Mouse (Mus musculus): ENCODE measurements around the gene Duox2. TPM values are rescaled to one million over a fixed set of nuclear protein-coding genes. Genes with fewer than 3 reads are reported as not detected.

Gene Duox2
- polyA plus RNA-seq, 1 experiment from 2014 or later, result not detected

DNA sequence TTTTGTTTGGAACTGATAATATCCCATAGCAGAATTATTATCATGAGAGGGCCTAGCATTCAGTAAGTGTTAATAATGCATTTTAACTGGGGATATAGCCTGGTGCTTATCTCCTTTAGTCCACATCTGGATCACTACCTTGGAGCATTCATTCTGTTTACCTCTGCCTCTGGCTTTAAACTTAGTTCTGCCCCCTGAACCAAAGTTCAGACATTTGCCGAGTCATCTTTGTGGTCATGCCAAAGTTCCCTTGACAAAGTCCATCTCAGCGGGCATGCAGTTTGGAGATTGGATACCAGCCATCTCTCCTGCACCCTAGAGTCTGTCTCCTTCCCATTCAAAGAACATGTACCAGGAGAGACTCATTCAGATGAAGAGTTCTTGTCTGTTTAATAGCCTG, 62.8 kb downstream of the Duox2 start:
- peak overlapping the region; percentile 68 for H3K4me2 ChIP-seq (ENCODE audit: low read depth, low read length)
- H3K27me3 ChIP-seq (ENCODE audit: control insufficient read depth, insufficient read depth, low read length), result no peaks in the 10 kb centered on the region
- no peak overlapping the region for H3K9ac ChIP-seq (replicated peaks; ENCODE audit: low read depth, low read length)
- H3K4me1 ChIP-seq (ENCODE audit: control insufficient read depth, insufficient read depth, low read length), result no peaks in the 10 kb centered on the region
- 89% methylated on average over 2 of the region's 2 CpGs for WGBS
- H3K27ac ChIP-seq (ENCODE audit: low read depth, low read length), result no peak overlapping the region
- H3K4me3 ChIP-seq (ENCODE audit: low read depth, low read length), result peak overlapping the region; percentile 38; the same call in 1 of the 2 replicates
- H3K36me3 ChIP-seq (ENCODE audit: control insufficient read depth, insufficient read depth, low read length), result no peaks in the 10 kb centered on the region
- ATAC-seq (ENCODE audit: low read depth), result no peak
- no peaks in the 10 kb centered on the region for H3K9me3 ChIP-seq (ENCODE audit: control insufficient read depth, low read length)

GRCm38 (mm10) chr2:122234611-122235288, 63.5 kb downstream of the Duox2 start, which contains the start of gene Sord:
Gene Sord (plus strand): TSS chr2:122234749.
- under 1% methylated on average over 35 of the region's 35 CpGs for WGBS
- Histone ChIP-seq H3K27me3 (ENCODE audit: control insufficient read depth, insufficient read depth, low read length) (no peaks in the 10 kb centered on the region), H3K4me2 (ENCODE audit: low read depth, low read length) (peak within 1 kb of the TSS; percentile 68), H3K27ac (ENCODE audit: low read depth, low read length) (peak within 1 kb of the TSS; percentile 65), H3K9ac (replicated peaks; ENCODE audit: low read depth, low read length) (peak within 1 kb of the TSS; percentile 53), H3K4me3 (ENCODE audit: low read depth, low read length) (peak within 1 kb of the TSS; percentile 38), H3K36me3 (ENCODE audit: control insufficient read depth, insufficient read depth, low read length) (no peaks in the 10 kb centered on the region), H3K9me3 (ENCODE audit: control insufficient read depth, low read length) (no peaks in the 10 kb centered on the region), H3K4me1 (ENCODE audit: control insufficient read depth, insufficient read depth, low read length) (no peaks in the 10 kb centered on the region)
- peak; percentile 96 for ATAC-seq (ENCODE audit: low read depth)

DNA sequence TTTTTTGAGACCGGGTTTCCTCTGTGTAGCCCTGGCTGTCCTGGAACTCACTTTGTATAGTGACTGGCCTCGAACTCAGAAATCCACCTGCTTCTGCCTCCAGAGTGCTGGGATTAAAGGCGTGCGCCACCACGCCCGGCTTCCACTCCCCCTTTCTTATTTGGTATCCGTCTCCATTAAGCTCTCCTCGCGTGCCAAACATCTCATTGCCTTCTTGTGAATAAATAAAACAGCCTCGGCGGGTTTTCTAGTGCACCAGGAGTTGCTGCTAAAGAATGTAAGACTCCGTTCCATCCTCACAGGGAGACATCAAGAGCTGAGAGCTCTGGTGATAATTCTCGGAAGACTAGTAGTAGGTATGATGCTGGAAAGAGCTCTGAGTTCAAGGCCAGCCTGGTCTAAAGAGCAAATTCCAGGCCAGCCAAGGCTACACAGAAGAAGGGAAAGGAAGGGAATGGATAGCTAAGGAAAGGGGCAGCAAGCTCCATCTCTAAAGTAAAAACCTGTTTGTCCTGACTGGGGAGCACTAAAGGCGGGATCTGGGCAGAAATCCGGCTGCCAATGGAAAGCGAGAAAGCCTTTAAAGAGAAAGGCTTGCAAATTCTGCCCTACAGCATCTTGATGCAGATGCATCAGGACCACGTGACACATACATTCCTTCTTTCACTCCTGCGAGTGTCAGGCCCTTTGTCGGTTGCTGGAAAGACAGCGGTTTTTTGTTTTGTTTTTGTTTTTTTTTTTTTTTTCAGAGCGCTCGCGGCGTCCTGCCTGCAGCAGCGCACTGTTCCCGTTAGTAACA, 64.3 kb downstream of the Duox2 start:
- H3K4me2 ChIP-seq (ENCODE audit: low read depth, low read length), result peak overlapping the region; percentile 68
- 5% methylated on average over 26 of the region's 26 CpGs for WGBS
- peak overlapping the region; percentile 53 for H3K9ac ChIP-seq (replicated peaks; ENCODE audit: low read depth, low read length)
- no peaks in the 10 kb centered on the region for H3K9me3 ChIP-seq (ENCODE audit: control insufficient read depth, low read length)
- H3K27ac ChIP-seq (ENCODE audit: low read depth, low read length), result peak overlapping the region; percentile 65
- H3K36me3 ChIP-seq (ENCODE audit: control insufficient read depth, insufficient read depth, low read length), result no peaks in the 10 kb centered on the region
- H3K4me3 ChIP-seq (ENCODE audit: low read depth, low read length), result peak overlapping the region; percentile 38
- no peaks in the 10 kb centered on the region for H3K4me1 ChIP-seq (ENCODE audit: control insufficient read depth, insufficient read depth, low read length)
- no peaks in the 10 kb centered on the region for H3K27me3 ChIP-seq (ENCODE audit: control insufficient read depth, insufficient read depth, low read length)
- peak; percentile 39 for ATAC-seq (ENCODE audit: low read depth)

DNA sequence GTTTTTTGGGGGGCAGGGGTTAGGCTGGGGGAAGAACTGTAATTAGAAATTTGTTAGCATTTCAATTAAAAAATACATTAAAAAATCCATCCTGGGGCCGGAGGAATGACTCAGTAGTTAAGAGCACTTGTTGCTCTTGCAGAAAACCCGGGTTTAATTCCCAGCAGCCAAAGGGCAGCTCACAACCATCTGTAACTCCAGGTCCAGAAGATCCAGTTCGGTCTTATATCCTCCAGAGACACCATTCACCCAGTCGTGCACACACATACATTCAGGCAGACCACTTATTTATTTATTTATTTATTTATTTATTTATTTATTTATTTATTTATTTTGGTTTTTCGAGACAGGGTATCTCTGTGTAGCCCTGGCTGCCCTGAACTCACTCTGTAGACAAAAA, 64.9 kb downstream of the Duox2 start:
- Histone ChIP-seq H3K27ac (ENCODE audit: low read depth, low read length) (no peak overlapping the region), H3K9me3 (ENCODE audit: control insufficient read depth, low read length) (no peaks in the 10 kb centered on the region), H3K36me3 (ENCODE audit: control insufficient read depth, insufficient read depth, low read length) (no peaks in the 10 kb centered on the region), H3K4me1 (ENCODE audit: control insufficient read depth, insufficient read depth, low read length) (no peaks in the 10 kb centered on the region), H3K4me3 (ENCODE audit: low read depth, low read length) (peak overlapping the region; percentile 38; the same call in 1 of the 2 replicates), H3K27me3 (ENCODE audit: control insufficient read depth, insufficient read depth, low read length) (no peaks in the 10 kb centered on the region), H3K9ac (replicated peaks; ENCODE audit: low read depth, low read length) (no peak overlapping the region), H3K4me2 (ENCODE audit: low read depth, low read length) (no peak overlapping the region)
- no peak for ATAC-seq (ENCODE audit: low read depth)
- 60% methylated on average over 5 of the region's 5 CpGs for WGBS

- H3K9me3 ChIP-seq (ENCODE audit: control insufficient read depth, low read length), result no peaks in the 10 kb centered on the region
- no peaks in the 10 kb centered on the region for H3K27me3 ChIP-seq (ENCODE audit: control insufficient read depth, insufficient read depth, low read length)
- no peaks in the 10 kb centered on the region for H3K4me1 ChIP-seq (ENCODE audit: control insufficient read depth, insufficient read depth, low read length)
- H3K4me3 ChIP-seq (ENCODE audit: low read depth, low read length), result no peak overlapping the region
- WGBS, result 69% methylated on average over 9 of the region's 9 CpGs
- H3K4me2 ChIP-seq (ENCODE audit: low read depth, low read length), result no peak overlapping the region
- no peak overlapping the region for H3K27ac ChIP-seq (ENCODE audit: low read depth, low read length)
- no peak overlapping the region for H3K9ac ChIP-seq (replicated peaks; ENCODE audit: low read depth, low read length)
- ATAC-seq (ENCODE audit: low read depth), result no peak
- H3K36me3 ChIP-seq (ENCODE audit: control insufficient read depth, insufficient read depth, low read length), result no peaks in the 10 kb centered on the region
Observed at GRCm38 (mm10) chr2:122231616-122232015, 66.6 kb downstream of the Duox2 start.

DNA sequence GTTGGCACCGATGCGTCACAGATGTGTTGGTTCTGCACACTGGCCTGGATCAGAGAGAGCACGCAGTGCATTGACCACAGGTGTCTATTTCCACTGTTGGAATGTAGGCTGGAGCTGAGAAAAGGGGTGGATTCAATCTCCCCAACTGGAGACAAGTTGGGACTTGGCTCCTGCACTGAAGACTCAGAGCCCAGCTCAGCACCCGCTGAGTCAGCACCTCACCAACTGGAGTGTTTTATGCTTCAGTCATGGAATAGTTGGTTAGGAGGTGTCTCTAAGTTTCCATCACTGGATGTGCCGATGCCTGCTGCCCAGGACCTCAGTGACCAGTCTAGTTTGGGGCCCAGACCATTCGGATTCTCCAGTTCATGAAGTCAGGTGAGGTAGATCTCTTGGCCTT, 67.9 kb downstream of the Duox2 start:
- Histone ChIP-seq H3K4me3 (ENCODE audit: low read depth, low read length) (no peak overlapping the region), H3K9ac (replicated peaks; ENCODE audit: low read depth, low read length) (no peak overlapping the region), H3K36me3 (ENCODE audit: control insufficient read depth, insufficient read depth, low read length) (no peaks in the 10 kb centered on the region), H3K4me1 (ENCODE audit: control insufficient read depth, insufficient read depth, low read length) (no peaks in the 10 kb centered on the region), H3K9me3 (ENCODE audit: control insufficient read depth, low read length) (no peaks in the 10 kb centered on the region), H3K27ac (ENCODE audit: low read depth, low read length) (no peak overlapping the region), H3K4me2 (ENCODE audit: low read depth, low read length) (no peak overlapping the region), H3K27me3 (ENCODE audit: control insufficient read depth, insufficient read depth, low read length) (no peaks in the 10 kb centered on the region)
- 87% methylated on average over 6 of the region's 6 CpGs for WGBS
- no peak for ATAC-seq (ENCODE audit: low read depth)

Other genes with a start within 250 kb of the Duox2 start
- 10.2 and 10.4 TPM in 2 replicates for gene Spg11, start 180.1 kb downstream of the Duox2 start, polyA plus RNA-seq (2014; fragmentation: Nextera tagmentation; extraction: Ambion mirVana)
- 63.5 and 114 TPM in 2 replicates for gene B2m, start 150.8 kb downstream of the Duox2 start, polyA plus RNA-seq (2014; fragmentation: Nextera tagmentation; extraction: Ambion mirVana)
- not detected in 2 replicates for gene Trim69, start 137.7 kb downstream of the Duox2 start, polyA plus RNA-seq (2014; fragmentation: Nextera tagmentation; extraction: Ambion mirVana)
- 0.08 TPM in 1 of 2 replicates, not detected in the other for gene Patl2, start 112.3 kb downstream of the Duox2 start, polyA plus RNA-seq (2014; fragmentation: Nextera tagmentation; extraction: Ambion mirVana)
- gene Terb2, start 112.2 kb downstream of the Duox2 start, polyA plus RNA-seq (2014; fragmentation: Nextera tagmentation; extraction: Ambion mirVana), result not detected in 2 replicates
- 21.1 and 22.7 TPM in 2 replicates for gene Sord, start 63.7 kb downstream of the Duox2 start, polyA plus RNA-seq (2014; fragmentation: Nextera tagmentation; extraction: Ambion mirVana)
- 0.17 and 0.37 TPM in 2 replicates for gene Duoxa2, start 451 bp upstream of the Duox2 start, polyA plus RNA-seq (2014; fragmentation: Nextera tagmentation; extraction: Ambion mirVana)
- gene Duoxa1, start 15.3 kb upstream of the Duox2 start, polyA plus RNA-seq (2014; fragmentation: Nextera tagmentation; extraction: Ambion mirVana), result 0.32 TPM in 1 of 2 replicates, not detected in the other
- 0.13 and 0.15 TPM in 2 replicates for gene Duox1, start 17.2 kb upstream of the Duox2 start, polyA plus RNA-seq (2014; fragmentation: Nextera tagmentation; extraction: Ambion mirVana)
- gene Shf, start 70.7 kb upstream of the Duox2 start, polyA plus RNA-seq (2014; fragmentation: Nextera tagmentation; extraction: Ambion mirVana), result 16.7 and 17.5 TPM in 2 replicates
- 0.14 TPM in 1 of 2 replicates, not detected in the other for gene Slc28a2, start 128.0 kb upstream of the Duox2 start, polyA plus RNA-seq (2014; fragmentation: Nextera tagmentation; extraction: Ambion mirVana)
- gene Gm14085, start 186.5 kb upstream of the Duox2 start, polyA plus RNA-seq (2014; fragmentation: Nextera tagmentation; extraction: Ambion mirVana), result not detected in 2 replicates